8 mouse cellular contexts compared by ENCODE assay signal in the genomic region with DNA sequence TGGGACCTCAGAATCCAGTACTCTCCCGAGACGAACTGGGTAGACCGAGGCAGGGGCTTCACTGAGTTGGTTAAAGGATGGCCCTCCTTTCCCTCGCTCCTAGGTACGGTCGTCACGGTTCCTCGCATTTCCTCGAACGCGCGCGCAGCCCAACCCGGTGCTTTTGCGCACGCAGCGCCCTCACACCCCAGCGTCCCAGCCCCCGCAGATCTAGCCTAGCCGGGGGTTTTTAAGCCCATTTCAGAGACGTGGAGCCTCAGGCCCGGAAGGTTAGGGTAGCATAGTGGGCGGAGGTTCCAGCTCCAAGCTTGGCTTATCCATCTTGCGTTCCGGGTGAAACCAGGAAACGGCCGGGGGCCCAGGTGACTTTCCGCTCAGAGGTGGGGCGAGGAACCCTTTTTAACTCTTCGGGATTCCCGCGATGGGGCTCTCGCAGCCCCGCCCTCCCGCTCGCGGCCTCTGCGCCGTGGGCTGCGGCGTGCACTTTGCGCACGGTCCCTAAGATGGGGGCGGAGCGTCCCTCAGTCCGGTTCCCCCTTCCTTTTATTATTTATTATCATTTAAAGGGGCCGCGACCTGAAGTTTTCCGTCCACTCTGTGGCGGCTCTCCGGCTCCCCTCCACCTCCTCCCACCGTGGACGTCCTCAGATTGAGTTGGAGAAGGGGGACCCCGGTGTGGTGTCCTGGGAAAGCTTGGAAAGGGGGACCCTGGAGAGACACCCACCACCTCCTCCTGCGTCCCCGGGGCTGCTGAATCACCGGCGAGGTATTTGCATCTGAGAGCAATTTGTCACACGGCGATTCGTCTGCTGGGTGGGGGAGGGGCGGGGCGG. TPM values are rescaled to one million over a fixed set of nuclear protein-coding genes. Genes with fewer than 3 reads are reported as not detected.
DNase-seq lines count a peak whose midpoint lies in the region.

Gene Arid3a (plus strand): TSS at position 553 of the 833 bp plus-strand sequence.

- H3K27me3 ChIP-seq in megakaryocyte, embryonic 14.5 days (replicated peaks) = peaks cover under 1% of the 10 kb centered on the region

- peak within 1 kb of the TSS; percentile 95 for H3K4me3 ChIP-seq in megakaryocyte, embryonic 14.5 days (replicated peaks)

- peaks cover 34% of the 10 kb centered on the region for H3K36me3 ChIP-seq in megakaryocyte, embryonic 14.5 days (replicated peaks; ENCODE audit: low read length)

- DNase-seq in adrenal gland, adult (ENCODE audit: inconsistent age in 2 of 2, low spot score in 1 of 2) = peak; percentile 91 to 97
- DNase-seq in embryo, embryonic 10 days (ENCODE audit: low spot score) = peak; percentile 95
- peak; percentile 83 for DNase-seq in gastrocnemius, postnatal 10 days
- DNase-seq in induced T-regulatory cell, adult 2 months (ENCODE audit: low read depth) = peak; percentile 97
- peak; percentile 73 to 87 for DNase-seq in left cerebral cortex, adult 9 months (ENCODE audit: low spot score in 2 of 2)
- DNase-seq in right cerebral cortex, adult 2 months (ENCODE audit: low spot score in 2 of 2) = peak; percentile 85 to 89
- peak; percentile 54 for DNase-seq in urinary bladder, postnatal 10 days (ENCODE audit: low spot score)

- H3K4me1 ChIP-seq in megakaryocyte, embryonic 14.5 days = peaks cover 73% of the 10 kb centered on the region

- 0 out of 2 replicates have a peak, but pooled peaks cover under 1% of the 10 kb centered on the region for H3K9me3 ChIP-seq in megakaryocyte, embryonic 14.5 days

RNA-seq across cellular contexts. Expression of gene Arid3a, which starts in this region (rescaled TPM):
- 1 to 10 TPM; 2.6 to 4.1 TPM for total RNA-seq in gastrocnemius, postnatal 10 days (2021)
- polyA plus RNA-seq in megakaryocyte, embryonic 14.5 days (2012; ENCODE audit: insufficient read depth, low replicate concordance) = 89.7 and 142 TPM in 2 replicates

Comparison
In these comparisons a context has a peak if more than half of its experiments do, and no peak if none do; other contexts are left out.
1. Peak in every context shown above with its lines: DNase-seq and H3K4me3 ChIP-seq.